23 mouse cellular contexts compared by ENCODE assay signal in genomic region chr1:34030330-34031021, GRCm38 (mm10).
A peak's percentile ranks its signal among the peaks of the same experiment; 100 is the strongest.
DNase-seq lines count a peak whose midpoint lies in the region; ATAC-seq and TF ChIP-seq lines count a peak whose summit lies in the region.
"Had no signal": no experiment of that assay in that cellular context is flagged by ENCODE, and none has a peak within 500 bp of the region (broad histone marks: within the 10 kb centered on the region; RNA-seq: fewer than 3 reads in every experiment).

No protein-coding gene starts in this region.

- H3K79me2 ChIP-seq in heart, adult 2 months (replicated peaks; ENCODE audit: control insufficient read depth, insufficient read depth, low read length): peaks cover 11% of the 10 kb centered on the region

- no peaks in the 10 kb centered on the region for H3K27me3 ChIP-seq in heart, adult 2 months (ENCODE audit: control insufficient read depth, insufficient read depth, low read length)
- no peaks in the 10 kb centered on the region for H3K27me3 ChIP-seq in heart, embryonic 10.5 days (ENCODE audit: insufficient read depth, poor library complexity, severe bottlenecking)
- H3K27me3 ChIP-seq in heart, embryonic 16.5 days (ENCODE audit: control insufficient read depth, insufficient read depth, low read length): no peaks in the 10 kb centered on the region
- H3K27me3 ChIP-seq: forebrain, embryonic 13.5 days; hindbrain, embryonic 12.5 days; hindbrain, embryonic 15.5 days had no signal

- TF ChIP-seq POLR2A in heart, adult 2 months (IDR thresholded peaks at IDR 0.05; ENCODE audit: insufficient read depth, low read depth, low read length): no peak

- WGBS in heart, adult 2 months: 57% methylated on average over 17 of the region's 17 CpGs
- WGBS in heart, embryonic 10.5 days: 72% methylated on average over 17 of the region's 17 CpGs
- WGBS in heart, embryonic 16.5 days: 63% methylated on average over 17 of the region's 17 CpGs

- H3K9ac ChIP-seq in heart, adult 2 months (ENCODE audit: low read depth, low read length): no peak overlapping the region
- H3K9ac ChIP-seq in heart, embryonic 16.5 days (ENCODE audit: low read length): no peak overlapping the region
- H3K9ac ChIP-seq: forebrain, embryonic 13.5 days; hindbrain, embryonic 12.5 days; hindbrain, embryonic 15.5 days had no signal

- H3K9me3 ChIP-seq in heart, embryonic 10.5 days: no peaks in the 10 kb centered on the region
- no peaks in the 10 kb centered on the region for H3K9me3 ChIP-seq in heart, embryonic 16.5 days (replicated peaks; ENCODE audit: control insufficient read depth, low read length)
- H3K9me3 ChIP-seq: forebrain, embryonic 10.5 days; forebrain, embryonic 13.5 days; hindbrain, embryonic 12.5 days; hindbrain, embryonic 15.5 days had no signal

- peak overlapping the region; percentile 90 for H3K27ac ChIP-seq in gastrocnemius, adult 2 months
- peak overlapping the region; percentile 62 for H3K27ac ChIP-seq in heart, adult 2 months
- no peak overlapping the region for H3K27ac ChIP-seq in heart, embryonic 10.5 days
- peak overlapping the region; percentile 0; the same call in 1 of the 2 replicates for H3K27ac ChIP-seq in heart, embryonic 16.5 days (ENCODE audit: low read length)
- H3K27ac ChIP-seq: forebrain, embryonic 10.5 days; forebrain, embryonic 13.5 days; hindbrain, embryonic 12.5 days; hindbrain, embryonic 15.5 days; kidney, postnatal 0 days had no signal

- H3K4me2 ChIP-seq in heart, embryonic 16.5 days (ENCODE audit: low read depth, low read length): no peak overlapping the region
- H3K4me2 ChIP-seq: forebrain, embryonic 13.5 days; hindbrain, embryonic 12.5 days; hindbrain, embryonic 15.5 days had no signal

- intact Hi-C loops in gastrocnemius, adult 2 months (cut with DNase I): no loop called here
- intact Hi-C loops in heart, adult 2 months (cut with DNase I): no loop called here

- ATAC-seq in heart, embryonic 16.5 days (replicated peaks; ENCODE audit: extremely low read depth, insufficient read depth, low FRiP score): no peak; the same call in 1 of the 2 replicates
- ATAC-seq: CD4-positive, CD25-positive, alpha-beta regulatory T cell, adult 4 months; forebrain, embryonic 13.5 days; forebrain, embryonic 16.5 days; intestine, postnatal 0 days had no signal

- TF ChIP-seq CTCF in gastrocnemius, adult 2 months (IDR thresholded peaks at IDR 0.05): no peak
- no peak for TF ChIP-seq CTCF in heart, adult 2 months (IDR thresholded peaks at IDR 0.05)

- no peak for TF ChIP-seq EP300 in heart, adult 2 months (IDR thresholded peaks at IDR 0.05; ENCODE audit: insufficient read depth, low read depth, low read length)

- H3K4me3 ChIP-seq in gastrocnemius, adult 2 months: peak overlapping the region; percentile 44
- H3K4me3 ChIP-seq in heart, adult 2 months: no peak overlapping the region
- H3K4me3 ChIP-seq in heart, embryonic 10.5 days: no peak overlapping the region
- no peak overlapping the region for H3K4me3 ChIP-seq in heart, embryonic 16.5 days (ENCODE audit: low read length)
- H3K4me3 ChIP-seq: forebrain, embryonic 10.5 days; forebrain, embryonic 13.5 days; hindbrain, embryonic 12.5 days; hindbrain, embryonic 15.5 days had no signal

- peaks cover 22% of the 10 kb centered on the region for H3K36me3 ChIP-seq in heart, adult 2 months (ENCODE audit: control insufficient read depth, insufficient read depth, low read length)
- H3K36me3 ChIP-seq in heart, embryonic 10.5 days: no peaks in the 10 kb centered on the region
- no peaks in the 10 kb centered on the region for H3K36me3 ChIP-seq in heart, embryonic 16.5 days (ENCODE audit: control insufficient read depth, insufficient read depth)
- H3K36me3 ChIP-seq: forebrain, embryonic 10.5 days; hindbrain, embryonic 12.5 days; hindbrain, embryonic 15.5 days had no signal

- peaks cover 28% of the 10 kb centered on the region for H3K4me1 ChIP-seq in heart, adult 2 months (ENCODE audit: control insufficient read depth, insufficient read depth, low read length)
- H3K4me1 ChIP-seq in heart, embryonic 10.5 days: peaks cover 41% of the 10 kb centered on the region
- peaks cover 36% of the 10 kb centered on the region for H3K4me1 ChIP-seq in heart, embryonic 16.5 days (ENCODE audit: control insufficient read depth, insufficient read depth, low read length)
- H3K4me1 ChIP-seq: forebrain, embryonic 10.5 days; forebrain, embryonic 13.5 days had no signal

- peak; percentile 63 for DNase-seq in gastrocnemius, adult 2 months
- DNase-seq in gastrocnemius, postnatal 4 days (ENCODE audit: low spot score in 2 of 2): no peak
- DNase-seq in heart, adult 2 months: peak in 1 of 2 experiments; percentile 12
- DNase-seq in heart, embryonic 10.5 days (ENCODE audit: low spot score): no peak
- no peak for DNase-seq in heart, adult 18-20 months
- DNase-seq in frontal cortex, adult 2 months (ENCODE audit: extremely low spot score in 1 of 2, low spot score in 1 of 2): no peak
- DNase-seq: adrenal gland, adult 2 months; adrenal gland, postnatal 14 days; cerebellum, adult 11 months; cerebellum, adult 2 months; cerebellum, adult 9-11 months; cerebellum, postnatal 25 days; gastrocnemius, postnatal 14 days; kidney, adult 2 months had no signal
